Mouse (Mus musculus) left cerebral cortex, postnatal 36 days (tissue): Measurements from ENCODE around the gene Fkrp. TPM values are rescaled to one million over a fixed set of nuclear protein-coding genes. Genes with fewer than 3 reads are reported as not detected.
A peak's percentile ranks its signal among the peaks of the same experiment; 100 is the strongest.

Source experiments
- DNase-seq, 2 experiments: peaks; one replicate each; pipeline ENCODE4 v3.0.0; 2021 to 2022; ENCODE audit warnings: low spot score in 2 of 2, mixed read lengths in 1 of 2
- intact Hi-C: fragments of 180-260 bp; cut with DNase I; formaldehyde crosslinking; loops from one replicate; pipeline ENCODE4 v1.15.1; 2025
- total RNA-seq, 2 experiments: library from RNA; stranded (reverse); gene quantifications; 2 replicates each; pipeline ENCODE4 v1.2.3; 2021

The Fkrp gene
- total RNA-seq: 10 to 100 TPM; 50.4 to 62.8 TPM

GRCm38 (mm10) chr7:16816475-16817122 lies at the start of gene Fkrp:
Gene Fkrp, minus strand, starts transcription at chr7:16816732.
- intact Hi-C loops: no loop called here
- DNase-seq: peak; percentile 49 to 71

- intact Hi-C loops: loop anchor here (5.0 kb wide), 1 partner anchor 38 kb away; no protein-coding TSS in a partner anchor
- DNase-seq: peak in 1 of 2 experiments; percentile 41
Measured at GRCm38 (mm10) chr7:16859902-16860651, 43.5 kb upstream of the Fkrp start.

GRCm38 (mm10) chr7:16858336-16858735 lies 41.8 kb upstream of the Fkrp start:
- no peak for DNase-seq
- intact Hi-C loops: loop anchor here (5.0 kb wide), 1 partner anchor 36 kb away; no protein-coding TSS in a partner anchor

- intact Hi-C loops: no loop called here
- no peak for DNase-seq
Measured at GRCm38 (mm10) chr7:16853302-16853831, 36.8 kb upstream of the Fkrp start.

GRCm38 (mm10) chr7:16851636-16852035 lies 35.1 kb upstream of the Fkrp start:
- intact Hi-C loops: no loop called here
- DNase-seq: no peak

GRCm38 (mm10) chr7:16848579-16848978 lies 32.0 kb upstream of the Fkrp start:
- peak; percentile 62 to 69 for DNase-seq
- intact Hi-C loops: loop anchor here (5.0 kb wide), 1 partner anchor 36 kb away; no protein-coding TSS in a partner anchor

- intact Hi-C loops: loop anchor here (5.0 kb wide), 1 partner anchor 35 kb away; no protein-coding TSS in a partner anchor
- no peak for DNase-seq
Measured at GRCm38 (mm10) chr7:16847507-16847906, 31.0 kb upstream of the Fkrp start.

- intact Hi-C loops: loop anchor here (5.0 kb wide), 1 partner anchor 34 kb away; no protein-coding TSS in a partner anchor
- DNase-seq: no peak
Measured at GRCm38 (mm10) chr7:16846775-16847174, 30.2 kb upstream of the Fkrp start.

- intact Hi-C loops: loop anchor here (5.0 kb wide), 1 partner anchor 33 kb away; no protein-coding TSS in a partner anchor
- no peak for DNase-seq
Measured at GRCm38 (mm10) chr7:16845820-16846167, 29.3 kb upstream of the Fkrp start.

GRCm38 (mm10) chr7:16845072-16845819 lies 28.7 kb upstream of the Fkrp start:
- intact Hi-C loops: loop anchor here (5.0 kb wide), 1 partner anchor 33 kb away; no protein-coding TSS in a partner anchor

GRCm38 (mm10) chr7:16844696-16845071 lies 28.2 kb upstream of the Fkrp start:
- no peak for DNase-seq
- intact Hi-C loops: loop anchor here (5.0 kb wide), 1 partner anchor 32 kb away; no protein-coding TSS in a partner anchor

More at GRCm38 (mm10) chr7:16845072-16845819, 28.7 kb upstream of the Fkrp start:
- no peak for DNase-seq

GRCm38 (mm10) chr7:16843441-16844171 lies 27.1 kb upstream of the Fkrp start:
- DNase-seq: no peak
- intact Hi-C loops: no loop called here

- intact Hi-C loops: no loop called here
- peak; percentile 86 to 87 for DNase-seq
Measured at GRCm38 (mm10) chr7:16842645-16843063, 26.1 kb upstream of the Fkrp start, which contains the start of gene Prkd2. Gene Prkd2, plus strand, starts transcription at chr7:16842902.

GRCm38 (mm10) chr7:16841561-16842560 lies 25.3 kb upstream of the Fkrp start:
- DNase-seq: no peak
- intact Hi-C loops: no loop called here

GRCm38 (mm10) chr7:16841078-16841477 lies 24.5 kb upstream of the Fkrp start:
- DNase-seq: no peak
- intact Hi-C loops: no loop called here

- DNase-seq: no peak
- intact Hi-C loops: no loop called here
Measured at GRCm38 (mm10) chr7:16840109-16840491, 23.6 kb upstream of the Fkrp start.

GRCm38 (mm10) chr7:16839427-16840108 lies 23.0 kb upstream of the Fkrp start:
- DNase-seq: no peak
- intact Hi-C loops: no loop called here
